Mouse (Mus musculus): ENCODE results near the gene Slc6a13. TPM values are rescaled to one million over a fixed set of nuclear protein-coding genes. Genes with fewer than 3 reads are reported as not detected.
A peak's percentile ranks its signal among the peaks of the same experiment; 100 is the strongest.

Gene Slc6a13
- 77.9 and 84.7 TPM in 2 replicates for polyA plus RNA-seq (2015; fragmentation: Nextera tagmentation; extraction: Ambion mirVana)

GRCm38 (mm10) chr6:121299954-121300353 is at the start of gene Slc6a13:
Gene Slc6a13, plus strand, starts transcription at chr6:121300227.
- H3K4me2 ChIP-seq (ENCODE audit: low read depth, low read length) = peak within 1 kb of the TSS; percentile 54
- H3K9ac ChIP-seq (replicated peaks) = peak within 1 kb of the TSS; percentile 41
- TF ChIP-seq CTCF (IDR thresholded peaks at IDR 0.05; ENCODE audit: low read depth) (no peak), EP300 (IDR thresholded peaks at IDR 0.05; ENCODE audit: low read depth) (peak; percentile 10; the same call in 1 of the 2 replicates)

GRCm38 (mm10) chr6:121250406-121250805 is 49.6 kb upstream of the Slc6a13 start:
- 60% methylated on average over 1 of the region's 1 CpGs for WGBS (ENCODE audit: insufficient replicate concordance)
- no peak overlapping the region for H3K27ac ChIP-seq (ENCODE audit: low read depth)
- no peak overlapping the region for H3K4me3 ChIP-seq (ENCODE audit: low read depth, low read length)
- H3K36me3 ChIP-seq (replicated peaks; ENCODE audit: insufficient read depth, low read length) = peaks cover 33% of the 10 kb centered on the region
- no peaks in the 10 kb centered on the region for H3K27me3 ChIP-seq (ENCODE audit: insufficient read depth, low read length)
- no peaks in the 10 kb centered on the region for H3K9me3 ChIP-seq (ENCODE audit: low read length)
- TF ChIP-seq CTCF (IDR thresholded peaks at IDR 0.05; ENCODE audit: low read depth) = no peak
- no peak for TF ChIP-seq EP300 (IDR thresholded peaks at IDR 0.05; ENCODE audit: low read depth)
- H3K4me2 ChIP-seq (ENCODE audit: low read depth, low read length) = peak overlapping the region; percentile 38; the same call in 1 of the 2 replicates
- H3K9ac ChIP-seq (replicated peaks) = no peak overlapping the region
- ATAC-seq (no peak), DNase-seq (no peak)
- peaks cover 32% of the 10 kb centered on the region for H3K4me1 ChIP-seq (ENCODE audit: insufficient read depth)

More at GRCm38 (mm10) chr6:121299954-121300353, at the start of gene Slc6a13:
- 10% methylated on average over 11 of the region's 11 CpGs for WGBS (ENCODE audit: insufficient replicate concordance)
- Histone ChIP-seq H3K4me1 (ENCODE audit: insufficient read depth) (0 out of 2 replicates have a peak, but pooled peaks cover 3% of the 10 kb centered on the region), H3K27ac (ENCODE audit: low read depth) (peak within 1 kb of the TSS; percentile 67), H3K27me3 (ENCODE audit: insufficient read depth, low read length) (no peaks in the 10 kb centered on the region), H3K9me3 (ENCODE audit: low read length) (no peaks in the 10 kb centered on the region), H3K36me3 (replicated peaks; ENCODE audit: insufficient read depth, low read length) (no peaks in the 10 kb centered on the region), H3K4me3 (ENCODE audit: low read depth, low read length) (peak within 1 kb of the TSS; percentile 17)
- peak; percentile 68 for DNase-seq
- ATAC-seq = peak; percentile 58

- H3K9me3 ChIP-seq (ENCODE audit: low read length) = no peaks in the 10 kb centered on the region
- no peak for ATAC-seq
- DNase-seq = no peak
- TF ChIP-seq EP300 (IDR thresholded peaks at IDR 0.05; ENCODE audit: low read depth) (no peak), CTCF (IDR thresholded peaks at IDR 0.05; ENCODE audit: low read depth) (no peak)
- H3K9ac ChIP-seq (replicated peaks) = no peak overlapping the region
- no peak overlapping the region for H3K27ac ChIP-seq (ENCODE audit: low read depth)
- no peaks in the 10 kb centered on the region for H3K27me3 ChIP-seq (ENCODE audit: insufficient read depth, low read length)
- H3K36me3 ChIP-seq (replicated peaks; ENCODE audit: insufficient read depth, low read length) = peaks cover 37% of the 10 kb centered on the region
- H3K4me2 ChIP-seq (ENCODE audit: low read depth, low read length) = no peak overlapping the region
- peaks cover 32% of the 10 kb centered on the region for H3K4me1 ChIP-seq (ENCODE audit: insufficient read depth)
- H3K4me3 ChIP-seq (ENCODE audit: low read depth, low read length) = no peak overlapping the region
- 47% methylated on average over 5 of the region's 5 CpGs for WGBS (ENCODE audit: insufficient replicate concordance)
These were observed 48.8 kb upstream of the Slc6a13 start for GRCm38 (mm10) chr6:121251256-121251655.

GRCm38 (mm10) chr6:121260548-121260947 is 39.5 kb upstream of the Slc6a13 start:
- H3K9ac ChIP-seq (replicated peaks) = no peak overlapping the region
- ATAC-seq (no peak), DNase-seq (peak; percentile 83)
- no peaks in the 10 kb centered on the region for H3K27me3 ChIP-seq (ENCODE audit: insufficient read depth, low read length)
- TF ChIP-seq EP300 (IDR thresholded peaks at IDR 0.05; ENCODE audit: low read depth) (no peak), CTCF (IDR thresholded peaks at IDR 0.05; ENCODE audit: low read depth) (peak; percentile 89)
- WGBS (ENCODE audit: insufficient replicate concordance) = 26% methylated on average over 9 of the region's 9 CpGs
- H3K9me3 ChIP-seq (ENCODE audit: low read length) = no peaks in the 10 kb centered on the region
- H3K27ac ChIP-seq (ENCODE audit: low read depth) = no peak overlapping the region
- no peak overlapping the region for H3K4me2 ChIP-seq (ENCODE audit: low read depth, low read length)
- no peaks in the 10 kb centered on the region for H3K4me1 ChIP-seq (ENCODE audit: insufficient read depth)
- no peak overlapping the region for H3K4me3 ChIP-seq (ENCODE audit: low read depth, low read length)
- H3K36me3 ChIP-seq (replicated peaks; ENCODE audit: insufficient read depth, low read length) = peaks cover 73% of the 10 kb centered on the region

- Histone ChIP-seq H3K4me3 (ENCODE audit: low read depth, low read length) (no peak overlapping the region), H3K9ac (replicated peaks) (no peak overlapping the region), H3K27me3 (ENCODE audit: insufficient read depth, low read length) (no peaks in the 10 kb centered on the region), H3K36me3 (replicated peaks; ENCODE audit: insufficient read depth, low read length) (peaks cover 76% of the 10 kb centered on the region), H3K4me1 (ENCODE audit: insufficient read depth) (no peaks in the 10 kb centered on the region), H3K9me3 (ENCODE audit: low read length) (no peaks in the 10 kb centered on the region), H3K4me2 (ENCODE audit: low read depth, low read length) (no peak overlapping the region), H3K27ac (ENCODE audit: low read depth) (no peak overlapping the region)
- WGBS (ENCODE audit: insufficient replicate concordance) = 63% methylated on average over 8 of the region's 8 CpGs
- TF ChIP-seq EP300 (IDR thresholded peaks at IDR 0.05; ENCODE audit: low read depth) (no peak), CTCF (IDR thresholded peaks at IDR 0.05; ENCODE audit: low read depth) (no peak)
- ATAC-seq = no peak
- DNase-seq = no peak
These were observed 38.8 kb upstream of the Slc6a13 start for GRCm38 (mm10) chr6:121261233-121261632.

- Histone ChIP-seq H3K27me3 (ENCODE audit: insufficient read depth, low read length) (no peaks in the 10 kb centered on the region), H3K4me1 (ENCODE audit: insufficient read depth) (no peaks in the 10 kb centered on the region), H3K36me3 (replicated peaks; ENCODE audit: insufficient read depth, low read length) (peaks cover 79% of the 10 kb centered on the region), H3K4me2 (ENCODE audit: low read depth, low read length) (no peak overlapping the region), H3K27ac (ENCODE audit: low read depth) (no peak overlapping the region), H3K9ac (replicated peaks) (no peak overlapping the region), H3K4me3 (ENCODE audit: low read depth, low read length) (no peak overlapping the region), H3K9me3 (ENCODE audit: low read length) (no peaks in the 10 kb centered on the region)
- TF ChIP-seq EP300 (IDR thresholded peaks at IDR 0.05; ENCODE audit: low read depth) (no peak), CTCF (IDR thresholded peaks at IDR 0.05; ENCODE audit: low read depth) (no peak)
- DNase-seq (no peak), ATAC-seq (no peak)
- 89% methylated on average over 10 of the region's 10 CpGs for WGBS (ENCODE audit: insufficient replicate concordance)
These were observed 38.0 kb upstream of the Slc6a13 start for GRCm38 (mm10) chr6:121262004-121262403.

Data from liver, postnatal 0 days (tissue).